Mouse (Mus musculus) heart, postnatal 0 days (tissue): ENCODE data around the gene Slc4a7. TPM values are rescaled to one million over a fixed set of nuclear protein-coding genes. Genes with fewer than 3 reads are reported as not detected.

Experiments
- ATAC-seq: fragments of 200-750 bp; cut with Nextera tagmentation; 2 replicates; pipeline ENCODE4 v1.8.0; 2017; ENCODE audit warnings: low read depth, moderate number of reproducible peaks, moderate library complexity; ENCODE audit not compliant: insufficient read depth
- DNase-seq: peaks from one replicate; pipeline ENCODE4 v3.0.0-alpha.2; 2016; ENCODE audit warnings: low spot score
- H3K27ac ChIP-seq: fragments of 300-500 bp; sonication (generic); 2 replicates; pipeline ENCODE4 v1.5.1; 2014; ENCODE audit warnings: low read depth, mild to moderate bottlenecking
- H3K27me3 ChIP-seq: fragments of 300-500 bp; sonication (generic); 2 replicates; pipeline ENCODE4 v1.6.1; 2014; ENCODE audit warnings: low read length, mixed read lengths; ENCODE audit not compliant: control insufficient read depth, insufficient read depth
- H3K36me3 ChIP-seq: fragments of 300-500 bp; sonication (generic); replicated peaks from 2 replicates; pipeline ENCODE4 v1.6.1; 2014; ENCODE audit warnings: low read length, mixed read lengths; ENCODE audit not compliant: control insufficient read depth, insufficient read depth
- H3K4me1 ChIP-seq: fragments of 300-500 bp; sonication (generic); 2 replicates; pipeline ENCODE4 v1.6.1; 2014; ENCODE audit warnings: antibody characterized with exemption; ENCODE audit not compliant: control insufficient read depth, insufficient read depth
- H3K4me2 ChIP-seq: fragments of 300-500 bp; sonication (generic); 2 replicates; pipeline ENCODE4 v1.6.1; 2014; ENCODE audit warnings: low read depth, mild to moderate bottlenecking, low read length, moderate library complexity
- H3K4me3 ChIP-seq: fragments of 300-500 bp; sonication (generic); 2 replicates; pipeline ENCODE4 v1.5.1; 2014; ENCODE audit warnings: low read depth, low read length
- H3K9ac ChIP-seq: fragments of 300-500 bp; sonication (generic); replicated peaks from 2 replicates; pipeline ENCODE4 v1.6.1; 2014; ENCODE audit warnings: low read depth, low read length, mixed read lengths
- H3K9me3 ChIP-seq: fragments of 300-500 bp; sonication (generic); replicated peaks from 2 replicates; pipeline ENCODE4 v1.6.1; 2016; ENCODE audit warnings: low read length; ENCODE audit not compliant: control insufficient read depth
- CTCF ChIP-seq: IDR thresholded peaks from 2 replicates; pipeline ENCODE4 v1.5.1; 2016; ENCODE audit warnings: antibody characterized with exemption, control low read depth, low read depth
- EP300 ChIP-seq: IDR thresholded peaks from 2 replicates; pipeline ENCODE4 v1.6.1; 2016; ENCODE audit warnings: antibody characterized with exemption, low read depth
- WGBS: fragments of 180-500 bp; shearing (Covaris S2); extraction: QIAGEN DNeasy Blood & Tissue Kit; methylation state at CpG from one replicate; pipeline ENCODE4 v1.1.7; 2014; 5-methylcytosine and 5-hydroxymethylcytosine counted together
- polyA plus RNA-seq: library from polyadenylated mRNA; unstranded; fragments of >200 nt; fragmentation: Nextera tagmentation; extraction: Ambion mirVana; gene quantifications from 2 replicates; pipeline ENCODE4 v1.2.1, GENCODE M21; 2015
- total RNA-seq: library from RNA; depleted of rRNA; stranded (reverse); fragments of >200 nt; gene quantifications from 2 replicates; pipeline ENCODE4 v1.2.3, GENCODE M21; 2014; ENCODE audit warnings: low replicate concordance; rRNA removed

The Slc4a7 gene
- total and polyA plus RNA-seq, 2 experiments from 2014 or later: 7.3 to 16.4 TPM

DNA sequence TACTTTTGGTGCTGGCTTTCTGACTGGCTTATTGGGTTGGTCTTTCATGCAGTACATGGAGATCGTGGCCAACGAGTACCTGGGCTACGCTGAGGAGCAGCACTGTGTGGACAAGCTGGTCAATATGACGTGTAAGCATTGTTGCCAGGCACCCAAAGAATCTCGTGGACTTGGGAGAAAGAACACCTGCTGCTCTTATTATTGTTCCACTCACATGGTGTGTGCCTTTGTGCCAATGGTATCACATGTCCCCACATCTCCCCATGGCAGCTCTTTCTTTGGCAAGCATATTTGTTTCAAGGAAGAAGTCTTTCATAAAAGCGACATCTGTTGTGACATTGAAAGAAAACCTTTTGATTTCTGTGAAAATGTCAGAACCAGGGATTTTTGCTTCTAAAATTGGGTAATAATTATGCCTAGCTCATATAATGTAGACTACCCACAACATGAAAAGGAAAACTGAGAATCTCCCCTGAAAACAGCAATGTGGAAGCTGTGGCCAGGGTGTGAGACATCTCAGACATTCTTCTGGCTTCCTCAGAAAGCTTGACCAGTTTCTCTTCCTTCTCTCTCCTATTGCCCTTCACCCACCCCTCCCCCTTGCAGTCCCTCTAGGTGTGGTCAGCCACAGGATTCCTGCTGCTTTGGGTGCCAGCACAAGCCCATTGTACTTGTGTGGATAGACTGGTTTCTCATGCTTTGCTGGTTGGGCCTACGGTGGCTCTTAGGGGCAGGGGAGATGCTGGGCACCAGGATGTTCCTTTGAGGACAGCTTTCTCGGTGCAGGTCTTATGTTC is 140.9 kb downstream of the Slc4a7 start:
- Histone ChIP-seq H3K36me3 (no peaks in the 10 kb centered on the region), H3K9ac (no peak overlapping the region), H3K4me2 (no peak overlapping the region), H3K4me3 (no peak overlapping the region), H3K9me3 (no peaks in the 10 kb centered on the region), H3K4me1 (no peaks in the 10 kb centered on the region), H3K27me3 (no peaks in the 10 kb centered on the region), H3K27ac (no peak overlapping the region)
- 80% methylated on average over 8 of the region's 8 CpGs for WGBS
- TF ChIP-seq EP300 (no peak), CTCF (no peak)
- ATAC-seq: no peak
- DNase-seq: no peak

Other genes starting within 250 kb of the Slc4a7 start
- 0.19 TPM in 1 of 2 replicates, not detected in the other for gene Nek10, start 101.1 kb downstream of the Slc4a7 start, total RNA-seq
- 0.01 and 0.03 TPM in 2 replicates for gene Nek10, start 101.1 kb downstream of the Slc4a7 start, polyA plus RNA-seq